Mouse (Mus musculus) ES-Bruce4 (cell line): Measurements from ENCODE around the gene AI854703. TPM values are rescaled to one million over a fixed set of nuclear protein-coding genes. Genes with fewer than 3 reads are reported as not detected.

Experiments used
- H3K27ac ChIP-seq: 2 replicates; pipeline ENCODE4 v1.5.1; 2012; ENCODE audit warnings: low read length, inconsistent platforms; ENCODE audit not compliant: insufficient read depth
- H3K27me3 ChIP-seq: 2 replicates; pipeline ENCODE4 v1.6.1; 2012; ENCODE audit warnings: mild to moderate bottlenecking, low read length, inconsistent platforms; ENCODE audit not compliant: control insufficient read depth, poor library complexity, insufficient read depth, severe bottlenecking
- H3K36me3 ChIP-seq: 2 replicates; pipeline ENCODE4 v1.6.1; 2012; ENCODE audit warnings: inconsistent platforms, mild to moderate bottlenecking, low read length, moderate library complexity; ENCODE audit not compliant: control insufficient read depth, poor library complexity, insufficient read depth, severe bottlenecking
- H3K4me1 ChIP-seq: one replicate; pipeline ENCODE4 v1.8.1; 2011; ENCODE audit warnings: low read length; ENCODE audit not compliant: control insufficient read depth, insufficient read depth
- H3K4me3 ChIP-seq: 2 replicates; pipeline ENCODE4 v1.5.1; 2011; ENCODE audit warnings: low read depth, mild to moderate bottlenecking, low read length
- H3K9ac ChIP-seq: 2 replicates; pipeline ENCODE4 v1.6.1; 2012; ENCODE audit warnings: low read depth, mild to moderate bottlenecking, inconsistent platforms; ENCODE audit not compliant: poor library complexity, severe bottlenecking
- H3K9me3 ChIP-seq: replicated peaks from 2 replicates; pipeline ENCODE4 v1.6.1; 2012; ENCODE audit warnings: mild to moderate bottlenecking, low read length, inconsistent platforms; ENCODE audit not compliant: control insufficient read depth, poor library complexity, insufficient read depth, severe bottlenecking
- CTCF ChIP-seq: IDR thresholded peaks from one replicate; pipeline ENCODE4 v1.8.1; 2011; ENCODE audit warnings: low read depth, low read length
- EP300 ChIP-seq: IDR thresholded peaks from 2 replicates; pipeline ENCODE4 v1.6.1; 2011; ENCODE audit warnings: low read depth, low read length; ENCODE audit not compliant: insufficient read depth
- POLR2A ChIP-seq: IDR thresholded peaks from one replicate; pipeline ENCODE4 v1.8.1; 2011; ENCODE audit warnings: low read length; ENCODE audit not compliant: insufficient read depth
- polyA plus RNA-seq: library from polyadenylated mRNA; stranded (reverse); fragments of >200 nt; gene quantifications from 2 replicates; pipeline ENCODE4 v1.2.4, GENCODE M21; 2011; ENCODE audit warnings: low read depth; ENCODE audit not compliant: missing spikeins, insufficient read depth, insufficient read length

The AI854703 gene
- polyA plus RNA-seq, 1 experiment: 0.36 TPM

DNA sequence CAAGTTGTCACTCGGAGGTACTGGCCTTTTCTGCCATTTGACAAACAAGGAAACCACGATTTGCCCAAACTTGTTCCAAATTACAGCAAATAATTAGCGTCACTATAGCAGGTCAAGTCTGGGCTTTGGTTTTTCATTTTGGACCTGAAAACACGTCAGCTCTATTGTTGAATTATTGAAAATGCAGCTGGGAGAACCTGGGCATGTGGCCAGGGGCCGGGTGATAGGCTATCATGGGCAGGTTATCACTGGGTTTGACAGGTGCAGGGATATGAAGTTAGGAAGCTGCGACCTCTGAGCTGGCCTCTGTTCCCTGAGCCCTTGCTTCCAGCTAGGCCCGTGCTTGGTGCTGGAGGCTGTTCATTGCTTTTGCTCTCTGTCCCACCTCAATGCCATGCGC, 4.3 kb downstream of the AI854703 start:
- H3K27ac ChIP-seq: no peak overlapping the region
- no peak overlapping the region for H3K9ac ChIP-seq
- no peaks in the 10 kb centered on the region for H3K4me1 ChIP-seq
- no peaks in the 10 kb centered on the region for H3K9me3 ChIP-seq
- no peak overlapping the region for H3K4me3 ChIP-seq
- no peaks in the 10 kb centered on the region for H3K36me3 ChIP-seq
- no peak for TF ChIP-seq CTCF
- no peaks in the 10 kb centered on the region; the same call in none of the 2 replicates for H3K27me3 ChIP-seq

DNA sequence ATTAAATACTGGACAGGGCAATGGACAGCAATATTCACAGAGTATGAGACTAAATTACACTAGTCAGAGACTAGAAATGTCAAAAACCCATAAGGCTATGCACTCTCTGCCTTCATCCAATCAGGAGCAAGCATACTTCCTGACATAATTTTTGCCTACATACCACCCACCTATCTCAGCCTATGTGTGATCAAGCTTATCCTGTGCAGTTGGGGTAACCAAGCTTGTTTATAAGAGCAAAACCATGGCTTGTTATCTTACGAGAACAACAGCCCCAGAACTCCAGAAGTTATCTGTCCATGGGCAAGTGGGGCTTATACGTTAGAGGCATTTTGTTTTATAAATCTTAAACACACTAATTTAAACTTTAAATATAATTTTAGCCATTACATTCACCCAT, 8.5 kb downstream of the AI854703 start:
- Histone ChIP-seq H3K27me3 (no peaks in the 10 kb centered on the region), H3K4me3 (no peak overlapping the region), H3K9me3 (no peaks in the 10 kb centered on the region), H3K4me1 (no peaks in the 10 kb centered on the region), H3K36me3 (no peaks in the 10 kb centered on the region), H3K9ac (no peak overlapping the region), H3K27ac (no peak overlapping the region)
- TF ChIP-seq POLR2A (no peak), EP300 (no peak), CTCF (no peak)

DNA sequence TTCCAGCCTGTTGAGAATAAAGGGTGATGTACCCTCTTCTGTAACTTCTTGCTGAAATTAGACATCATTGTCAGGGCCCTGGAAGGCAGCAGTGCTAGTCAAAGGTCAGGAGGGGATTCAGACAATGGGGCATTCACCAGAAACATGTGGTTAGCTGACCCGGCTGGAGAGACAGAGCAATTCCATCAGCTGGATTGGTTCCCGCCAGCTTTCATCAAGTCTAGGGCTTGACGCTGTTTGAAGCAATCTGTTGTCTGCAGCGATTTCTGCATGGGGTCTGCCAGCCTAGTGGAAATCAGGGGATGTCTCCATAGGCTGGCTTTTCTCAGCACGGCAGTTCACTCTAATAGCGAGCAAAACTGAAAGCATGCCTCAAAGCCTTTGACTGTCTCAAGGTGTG, 10.0 kb downstream of the AI854703 start:
- no peak overlapping the region for H3K4me3 ChIP-seq
- no peaks in the 10 kb centered on the region for H3K27me3 ChIP-seq
- H3K27ac ChIP-seq: no peak overlapping the region
- TF ChIP-seq POLR2A (no peak), EP300 (no peak), CTCF (no peak)
- no peaks in the 10 kb centered on the region for H3K36me3 ChIP-seq
- no peaks in the 10 kb centered on the region for H3K4me1 ChIP-seq
- no peak overlapping the region for H3K9ac ChIP-seq
- H3K9me3 ChIP-seq: no peaks in the 10 kb centered on the region

DNA sequence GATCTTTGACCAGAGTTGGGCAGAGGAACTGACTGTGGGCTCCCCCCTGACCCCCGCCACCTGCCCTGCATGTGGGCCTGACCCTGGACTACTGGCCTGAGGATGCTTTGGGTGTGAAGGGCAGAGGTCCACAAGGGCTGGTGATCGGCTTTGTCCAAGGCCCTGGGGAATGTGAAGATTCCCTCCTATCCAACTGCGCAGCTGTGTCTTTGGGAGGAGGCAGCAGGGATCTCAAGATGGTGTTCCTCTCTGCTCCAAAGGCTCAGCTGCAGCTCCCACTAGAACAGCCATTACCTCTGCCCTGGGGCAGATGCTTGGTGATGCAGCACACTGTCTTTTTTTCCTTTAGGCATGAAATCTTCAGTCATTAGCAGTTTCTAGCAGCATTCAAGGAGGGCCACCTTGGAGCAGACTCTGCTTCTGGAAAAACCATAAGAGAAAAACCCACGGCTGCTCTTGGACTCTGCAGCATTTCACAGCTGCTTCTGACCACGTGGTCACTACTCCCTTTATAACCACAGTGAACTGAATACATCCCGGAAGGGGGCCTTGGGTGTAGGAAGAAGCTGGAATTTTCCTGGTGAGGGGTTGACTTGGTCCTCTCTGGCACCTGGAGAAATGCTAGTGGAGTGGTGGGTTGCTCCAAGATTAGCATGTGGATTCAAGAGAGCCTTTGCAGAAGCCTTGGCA, 11.4 kb downstream of the AI854703 start:
- TF ChIP-seq EP300 (no peak), CTCF (no peak), POLR2A (no peak)
- no peak overlapping the region for H3K9ac ChIP-seq
- no peaks in the 10 kb centered on the region for H3K9me3 ChIP-seq
- no peak overlapping the region for H3K4me3 ChIP-seq
- no peaks in the 10 kb centered on the region for H3K36me3 ChIP-seq
- no peak overlapping the region for H3K27ac ChIP-seq
- no peaks in the 10 kb centered on the region for H3K27me3 ChIP-seq
- H3K4me1 ChIP-seq: no peaks in the 10 kb centered on the region

DNA sequence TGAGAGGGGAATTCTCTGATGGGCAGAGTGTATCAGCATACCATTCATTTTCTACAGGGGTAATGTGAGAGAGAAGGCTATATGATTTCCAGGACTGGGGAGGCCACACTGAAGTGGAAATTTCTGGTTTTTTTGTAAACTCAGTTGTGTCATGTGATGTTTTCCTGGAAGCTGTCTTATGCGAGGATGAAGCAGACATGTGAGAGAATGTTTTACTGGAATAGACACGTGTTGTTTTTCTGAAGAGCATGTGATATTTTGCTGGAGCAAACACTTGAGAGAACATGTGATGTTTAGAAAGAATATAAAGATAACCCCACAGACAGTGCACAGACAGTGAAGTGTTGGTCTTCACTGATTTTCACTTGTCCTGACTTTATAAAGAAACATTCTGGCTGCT, 12.0 kb downstream of the AI854703 start:
- Histone ChIP-seq H3K9me3 (no peaks in the 10 kb centered on the region), H3K36me3 (no peaks in the 10 kb centered on the region), H3K27me3 (no peaks in the 10 kb centered on the region), H3K9ac (no peak overlapping the region), H3K27ac (no peak overlapping the region), H3K4me1 (no peaks in the 10 kb centered on the region), H3K4me3 (no peak overlapping the region)
- TF ChIP-seq POLR2A (no peak), CTCF (no peak), EP300 (no peak)

DNA sequence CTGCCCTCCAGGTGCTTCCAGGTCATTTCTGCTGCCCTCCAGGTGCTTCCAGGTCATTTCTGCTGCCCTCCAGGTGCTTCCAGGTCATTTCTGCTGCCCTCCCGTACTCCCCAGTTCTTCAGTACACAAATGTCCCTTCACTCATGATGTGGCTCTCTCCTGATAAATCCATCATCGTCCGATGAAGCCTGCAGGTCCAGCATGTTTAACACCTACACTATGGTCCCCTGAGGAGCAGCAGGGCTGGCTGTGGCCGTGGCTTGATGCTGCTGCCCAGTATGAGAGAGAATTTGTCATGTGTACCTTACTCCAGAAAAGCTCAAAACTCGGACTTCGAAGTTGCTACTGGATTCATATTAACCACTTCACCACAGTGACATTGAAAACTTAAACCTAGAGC, 14.8 kb downstream of the AI854703 start:
- no peaks in the 10 kb centered on the region for H3K4me1 ChIP-seq
- no peak overlapping the region for H3K27ac ChIP-seq
- no peaks in the 10 kb centered on the region for H3K9me3 ChIP-seq
- no peak overlapping the region for H3K9ac ChIP-seq
- H3K36me3 ChIP-seq: no peaks in the 10 kb centered on the region
- no peak overlapping the region for H3K4me3 ChIP-seq
- TF ChIP-seq EP300: no peak
- H3K27me3 ChIP-seq: no peaks in the 10 kb centered on the region
